Mouse (Mus musculus) 3134 (cell line): ENCODE results near the gene Psmd7.
A peak's percentile ranks its signal among the peaks of the same experiment; 100 is the strongest.
"Not testable (repeated sequence)": the region's sequence is repeated elsewhere in the genome, so short reads cannot be mapped to it uniquely, and the experiment has no call there.

Experiments used
- DNase-seq: peaks from one replicate; pipeline ENCODE4 v3.0.0-alpha.2; 2011; ENCODE audit warnings: low spot score; ENCODE audit not compliant: insufficient read length; ENCODE audit errors: extremely low read depth

Gene Psmd7

DNA sequence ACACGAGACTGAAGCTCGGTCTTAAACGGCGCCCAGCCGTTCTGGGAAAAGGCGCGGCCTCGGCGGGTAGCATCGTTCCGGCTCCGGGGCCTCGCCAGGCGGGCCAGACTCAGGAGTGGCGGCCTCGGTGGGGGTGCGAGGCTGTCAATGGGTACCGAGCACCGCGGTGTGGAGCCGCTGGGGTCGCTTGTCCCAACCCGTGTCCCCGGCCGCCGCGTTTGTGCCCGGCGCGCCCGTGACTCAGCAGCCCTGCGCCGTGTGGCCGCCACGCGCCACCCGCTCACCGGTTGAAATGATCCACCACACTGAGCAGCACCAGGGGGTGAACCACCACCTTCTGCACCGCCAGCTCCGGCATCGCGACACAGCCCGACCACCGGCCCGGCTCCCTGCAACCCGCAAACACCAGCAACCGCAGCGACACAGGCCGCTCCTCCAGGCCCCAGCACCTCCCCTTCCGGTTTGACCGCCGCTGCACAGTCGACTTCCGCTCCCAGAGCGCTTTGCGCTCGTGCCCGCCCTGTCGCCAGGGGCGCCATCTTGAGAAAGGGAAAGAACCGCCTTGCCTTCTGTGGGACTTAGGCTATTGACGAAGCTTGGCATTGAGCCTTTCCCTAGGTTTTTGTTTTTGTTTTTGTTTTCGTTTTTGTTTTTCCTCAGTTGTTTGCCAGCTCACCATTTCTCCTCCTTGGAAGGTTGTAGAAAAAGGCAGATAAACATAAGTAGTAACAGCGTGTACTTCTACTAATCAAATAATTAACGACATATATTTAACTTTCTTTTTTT, at the start of gene Psmd7:
Gene Psmd7 (minus strand): TSS at position 470 of the 786 bp plus-strand sequence.
- DNase-seq: peak; percentile 94

DNA sequence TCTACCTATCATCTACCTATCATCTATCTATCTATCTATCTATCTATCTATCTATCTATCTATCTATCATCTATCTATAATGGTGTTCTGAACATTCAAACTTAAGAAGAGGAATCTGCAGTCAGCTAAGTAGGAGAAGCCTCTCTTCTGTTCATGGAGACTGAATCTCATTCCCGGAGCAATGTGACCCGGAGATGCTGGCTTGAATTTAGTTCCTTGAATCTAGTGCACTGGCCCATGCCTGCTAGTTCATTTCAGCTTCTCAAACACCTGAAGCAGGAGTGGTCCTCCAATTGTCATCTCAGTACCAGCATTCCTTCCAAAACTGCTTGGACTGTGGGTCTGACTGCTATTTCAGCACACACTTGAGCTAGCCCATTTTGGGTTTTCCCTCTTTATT, 45.5 kb upstream of the Psmd7 start:
- no peak for DNase-seq

DNA sequence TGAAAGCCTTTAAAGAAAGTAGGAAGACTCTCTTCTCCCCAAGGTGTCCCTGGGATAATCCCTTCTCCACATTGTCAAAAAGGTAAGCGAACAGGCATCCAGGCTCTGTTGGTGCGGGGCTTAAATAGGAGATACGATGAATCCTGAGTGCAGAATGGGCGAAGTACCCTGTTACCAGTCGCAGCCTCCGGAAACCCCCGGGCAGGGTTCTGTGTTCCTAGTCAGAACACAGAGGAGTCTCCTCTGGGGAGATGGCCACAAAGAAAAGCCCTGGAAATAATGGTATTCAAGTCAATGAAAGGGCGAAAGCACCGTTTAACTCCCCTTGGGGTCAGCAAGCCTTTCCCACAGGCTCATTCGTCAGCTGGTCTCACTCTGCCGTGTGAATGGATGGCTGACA, 41.4 kb upstream of the Psmd7 start:
- no peak for DNase-seq

DNA sequence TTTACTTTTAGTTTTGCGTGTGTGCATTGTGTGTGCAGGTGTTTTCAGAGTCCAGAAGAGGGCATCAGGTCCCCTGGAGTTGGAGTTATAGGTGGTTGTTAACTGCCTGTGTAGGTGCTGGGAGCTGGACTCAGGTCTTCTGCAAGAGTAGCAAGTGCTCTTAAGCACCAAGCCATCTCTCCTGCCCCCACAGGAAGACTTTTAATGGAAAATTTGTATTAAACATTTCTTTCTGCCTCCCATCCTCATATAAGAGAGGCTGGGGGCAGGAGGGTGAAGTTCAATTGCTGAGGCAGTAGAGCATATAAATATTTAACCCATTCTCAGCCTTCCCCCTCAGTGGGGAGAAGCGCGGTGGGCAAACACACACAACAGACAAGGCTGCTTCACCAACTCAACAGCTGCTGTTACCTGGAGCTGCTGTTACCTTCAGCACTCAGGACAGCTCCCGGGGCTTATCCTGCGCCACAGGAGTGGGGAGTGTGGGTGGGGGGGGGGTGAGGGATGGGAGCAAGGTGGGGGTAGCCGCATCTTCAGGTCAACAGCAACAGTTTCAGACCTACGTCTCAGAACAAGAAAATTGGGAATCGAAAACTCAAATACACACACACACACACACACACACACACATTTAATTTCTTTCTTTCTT, 40.4 kb upstream of the Psmd7 start:
- DNase-seq: no peak

DNA sequence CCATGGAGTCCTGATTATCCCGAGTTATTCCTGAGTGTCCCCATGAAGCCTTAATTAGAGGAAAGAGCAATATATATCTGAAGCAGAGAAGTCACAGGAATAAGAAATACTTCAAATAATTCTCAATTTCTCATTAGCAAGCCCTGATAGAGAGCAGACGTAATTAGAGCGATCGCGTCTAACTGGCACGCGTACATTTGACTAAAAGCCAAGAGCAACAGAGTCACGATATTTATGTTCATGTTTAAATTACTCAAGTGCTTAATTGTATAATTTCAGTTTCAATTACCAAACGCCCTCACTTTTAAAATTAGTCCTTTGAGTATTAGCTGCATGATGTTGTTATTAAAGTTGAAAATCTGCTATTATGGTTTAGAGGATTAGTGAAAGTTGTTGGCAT, 39.6 kb upstream of the Psmd7 start:
- no peak for DNase-seq

DNA sequence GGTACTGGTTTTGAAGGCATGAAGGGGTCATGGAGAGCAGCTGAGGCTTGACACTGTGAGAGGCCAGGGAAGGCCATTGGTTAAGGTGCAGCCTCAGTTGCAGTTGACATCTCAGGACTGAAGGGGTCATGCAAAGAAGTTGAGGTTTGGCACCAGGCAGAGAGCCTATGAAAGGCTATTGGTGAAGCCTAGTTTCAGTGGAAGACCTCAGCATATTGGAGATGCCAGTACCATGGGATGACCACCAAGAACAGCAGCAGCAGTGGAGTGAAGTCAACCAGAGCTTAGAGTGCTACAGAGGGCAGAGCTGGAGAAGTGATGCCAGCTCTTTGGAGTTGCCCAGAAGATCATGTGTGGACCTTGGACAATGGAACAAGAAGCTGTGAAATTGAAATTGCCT, 36.0 kb upstream of the Psmd7 start:
- not testable (repeated sequence) for DNase-seq

DNA sequence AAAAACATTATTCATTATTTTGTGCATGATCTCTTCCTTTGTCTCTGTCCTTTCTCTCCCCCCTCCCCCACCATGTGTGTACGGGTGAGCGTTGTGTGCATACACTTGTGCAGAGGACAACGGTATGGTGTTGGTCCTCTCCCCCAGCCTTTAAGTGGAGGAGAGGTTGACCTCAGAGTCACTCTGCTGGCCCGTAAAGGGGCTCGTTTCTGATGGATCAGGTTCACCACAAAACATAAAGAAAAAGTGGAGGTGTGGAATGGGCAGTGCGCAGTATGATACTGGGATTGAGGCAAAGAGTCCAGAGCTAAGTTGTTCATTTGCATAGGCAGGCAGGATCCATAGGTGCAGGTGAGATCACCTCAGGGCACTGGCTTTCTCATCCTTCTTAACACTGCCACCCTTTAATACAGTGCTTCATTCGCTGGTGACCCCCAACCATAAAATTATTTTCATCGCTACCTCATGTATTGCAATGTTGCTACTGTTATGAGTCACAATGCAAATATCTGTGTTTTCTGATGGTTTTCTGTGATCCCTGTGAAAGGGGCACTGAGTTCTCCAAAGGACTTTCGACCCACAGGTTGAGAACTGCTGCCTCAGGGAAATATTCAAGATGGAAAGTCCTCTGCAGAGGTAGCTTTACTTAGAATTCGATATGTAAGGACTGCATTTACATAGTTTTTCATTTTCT, 33.8 kb upstream of the Psmd7 start:
- no peak for DNase-seq

DNA sequence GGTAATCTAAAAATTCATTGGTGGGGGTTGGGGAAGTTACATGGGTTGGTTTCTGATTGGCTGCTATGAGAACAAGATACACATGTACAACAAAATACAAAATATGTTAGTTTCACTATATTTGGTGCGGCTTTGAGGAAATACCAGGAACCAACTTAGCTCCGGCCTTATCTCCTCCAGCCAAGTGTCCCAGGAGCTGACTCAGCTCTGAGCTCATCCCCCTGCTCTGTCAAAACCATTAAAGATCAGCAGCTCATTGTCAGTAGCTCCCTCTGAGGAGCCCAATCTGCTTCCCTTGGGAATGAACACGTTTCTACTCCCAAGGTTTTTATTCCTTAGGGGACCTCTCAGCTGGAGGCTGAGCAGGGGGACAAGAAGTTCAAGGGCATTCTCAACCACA, 32.9 kb upstream of the Psmd7 start:
- no peak for DNase-seq

DNA sequence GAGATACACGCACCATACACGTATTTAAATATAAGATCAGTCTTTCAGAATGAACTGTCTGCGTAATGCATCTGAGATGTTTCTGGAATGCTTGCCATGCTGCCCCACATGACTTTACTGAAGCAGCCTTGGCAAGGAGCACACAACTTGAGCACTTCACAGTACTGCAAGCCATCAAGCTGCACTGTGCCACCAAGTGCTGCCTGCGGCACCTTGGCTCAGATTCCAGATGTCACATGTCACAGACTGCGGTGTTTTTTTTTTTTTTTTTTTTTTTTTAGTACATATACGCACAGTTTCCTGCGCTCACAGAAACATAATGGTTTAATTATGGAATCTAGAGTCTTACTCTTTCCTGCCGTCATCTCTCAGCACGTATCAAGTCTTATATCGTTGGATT, 30.2 kb upstream of the Psmd7 start:
- no peak for DNase-seq

DNA sequence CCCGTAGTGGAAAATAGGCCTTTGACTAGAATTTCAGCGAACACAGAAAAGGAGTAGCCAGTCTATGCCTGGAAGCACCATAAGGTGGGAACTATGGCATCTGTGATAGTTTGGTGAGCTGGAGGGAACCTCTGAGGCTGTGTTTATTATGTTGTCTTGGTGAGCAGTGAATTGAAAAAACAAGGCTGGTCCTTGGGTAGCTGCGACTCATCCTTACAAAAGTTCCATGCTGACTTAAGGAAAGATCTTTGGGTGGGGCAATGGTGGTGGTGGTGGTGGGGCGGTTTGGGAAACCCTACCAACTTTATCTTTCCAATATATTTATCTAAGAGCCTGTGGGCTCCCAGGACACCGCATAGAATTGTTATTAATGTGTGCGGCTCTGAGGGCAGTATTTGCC, 25.1 kb upstream of the Psmd7 start:
- DNase-seq: no peak

DNA sequence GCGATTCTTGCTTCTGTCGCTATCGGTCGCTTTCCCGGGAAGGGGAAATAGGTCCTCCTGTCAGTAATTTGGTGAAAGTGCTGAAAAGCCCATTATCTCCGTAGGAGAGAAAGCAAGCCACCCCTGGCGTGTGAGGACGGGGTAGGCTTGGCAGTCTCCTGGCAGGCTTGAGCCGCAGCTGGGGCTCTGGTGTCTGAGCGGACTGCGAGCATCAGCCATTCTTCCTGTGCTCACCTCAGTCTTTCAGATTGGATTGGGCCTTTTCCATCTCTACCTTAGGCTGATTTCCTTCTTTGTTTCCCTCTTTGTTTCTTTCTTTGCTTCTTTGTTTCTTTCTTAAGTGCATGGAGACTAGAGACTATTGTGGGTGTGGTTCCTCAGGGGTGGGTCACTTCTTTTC, 22.6 kb upstream of the Psmd7 start:
- DNase-seq: no peak

DNA sequence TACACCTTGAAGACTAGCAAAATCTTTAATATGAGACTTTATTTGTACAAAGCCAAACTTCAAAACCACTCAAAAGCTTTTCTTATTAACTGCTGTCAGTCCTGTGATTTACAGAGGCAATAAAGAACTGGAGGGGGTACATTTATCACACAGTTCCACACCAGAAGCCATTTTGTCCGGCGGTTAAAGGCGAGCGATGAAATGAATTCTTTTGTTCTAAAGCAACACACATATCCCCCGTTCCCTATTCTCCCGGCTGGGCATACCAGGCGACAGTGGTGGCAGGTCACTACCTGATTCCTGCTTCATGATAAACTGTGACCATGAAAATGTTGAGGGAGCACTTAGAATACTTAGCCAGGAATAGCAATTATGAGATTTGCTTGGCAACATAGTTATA, 20.5 kb upstream of the Psmd7 start:
- no peak for DNase-seq

DNA sequence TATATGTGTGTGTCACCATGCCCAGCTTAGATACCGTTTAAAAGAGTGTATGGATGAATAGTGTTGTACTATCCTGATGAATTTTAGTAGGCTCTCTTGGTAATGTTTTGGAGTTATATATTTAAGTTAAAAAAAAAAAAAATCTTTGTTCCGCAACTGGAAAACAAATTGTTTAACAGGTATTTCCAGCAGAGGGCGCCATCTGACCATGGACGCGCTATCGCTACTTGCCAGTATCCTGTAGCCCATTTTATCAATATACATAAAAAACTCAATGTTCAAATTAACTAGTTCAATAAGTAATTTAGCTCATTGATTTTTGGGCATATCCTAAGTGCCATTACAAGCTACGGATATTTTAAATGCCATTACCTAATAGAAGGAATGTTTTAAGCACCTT, 14.8 kb upstream of the Psmd7 start:
- no peak for DNase-seq

DNA sequence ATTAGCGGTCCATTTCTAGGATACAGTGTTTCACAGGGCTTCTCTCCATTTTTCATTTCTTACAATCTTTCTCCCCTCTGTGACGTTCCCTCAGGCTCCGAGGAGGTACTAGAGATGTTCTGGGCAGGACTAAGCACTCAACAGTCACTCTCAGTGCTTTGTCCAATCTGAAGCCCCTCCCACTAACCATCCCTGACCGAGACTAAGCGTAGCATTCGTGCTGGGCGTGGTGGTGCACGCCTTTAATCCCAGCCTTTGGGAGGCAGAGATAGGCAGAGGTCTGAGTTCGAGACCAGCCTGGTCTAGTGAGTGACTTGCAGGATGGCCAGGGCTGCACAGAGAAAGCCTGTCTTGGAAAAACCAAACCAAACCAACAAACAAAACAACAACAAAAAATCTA, 11.4 kb upstream of the Psmd7 start:
- no peak for DNase-seq

DNA sequence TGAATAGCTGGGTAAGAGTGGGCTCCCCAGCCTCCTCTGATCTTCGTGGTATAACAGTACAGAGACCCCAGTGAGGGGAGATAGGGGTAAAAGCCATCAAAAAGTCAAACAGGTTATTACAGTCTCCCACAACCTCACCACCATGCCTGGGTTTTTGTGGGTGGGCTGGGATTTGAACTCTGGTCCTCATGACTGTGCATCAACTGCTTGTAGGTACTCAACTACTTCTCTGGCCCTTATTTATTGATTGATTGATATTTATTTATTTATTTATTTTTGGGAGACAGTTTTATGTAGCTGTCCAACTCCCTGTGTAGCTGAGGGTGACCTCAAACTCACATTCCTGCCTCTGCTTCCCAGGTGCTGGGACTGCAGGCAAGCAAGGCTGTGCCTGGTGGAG, 9.5 kb upstream of the Psmd7 start:
- no peak for DNase-seq

DNA sequence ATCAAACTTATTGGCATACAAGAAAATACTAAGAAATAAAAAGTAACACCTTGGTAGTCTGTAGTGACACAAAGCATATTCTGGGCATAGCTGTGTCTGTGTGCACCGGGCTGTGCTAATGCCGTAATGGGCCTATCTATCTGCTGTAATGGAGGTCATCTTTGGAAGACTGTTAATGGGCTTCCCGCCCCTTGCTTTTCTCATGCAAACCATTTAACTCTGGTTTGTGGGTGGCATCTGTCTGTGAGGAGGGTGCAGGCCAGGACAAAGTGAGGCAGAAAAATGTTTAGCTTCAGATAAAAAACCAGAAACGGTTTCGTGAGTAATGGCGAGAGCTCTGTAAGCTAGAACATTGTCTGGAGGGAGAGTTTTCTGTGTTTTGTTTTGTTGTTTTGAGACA, 6.6 kb upstream of the Psmd7 start:
- no peak for DNase-seq

DNA sequence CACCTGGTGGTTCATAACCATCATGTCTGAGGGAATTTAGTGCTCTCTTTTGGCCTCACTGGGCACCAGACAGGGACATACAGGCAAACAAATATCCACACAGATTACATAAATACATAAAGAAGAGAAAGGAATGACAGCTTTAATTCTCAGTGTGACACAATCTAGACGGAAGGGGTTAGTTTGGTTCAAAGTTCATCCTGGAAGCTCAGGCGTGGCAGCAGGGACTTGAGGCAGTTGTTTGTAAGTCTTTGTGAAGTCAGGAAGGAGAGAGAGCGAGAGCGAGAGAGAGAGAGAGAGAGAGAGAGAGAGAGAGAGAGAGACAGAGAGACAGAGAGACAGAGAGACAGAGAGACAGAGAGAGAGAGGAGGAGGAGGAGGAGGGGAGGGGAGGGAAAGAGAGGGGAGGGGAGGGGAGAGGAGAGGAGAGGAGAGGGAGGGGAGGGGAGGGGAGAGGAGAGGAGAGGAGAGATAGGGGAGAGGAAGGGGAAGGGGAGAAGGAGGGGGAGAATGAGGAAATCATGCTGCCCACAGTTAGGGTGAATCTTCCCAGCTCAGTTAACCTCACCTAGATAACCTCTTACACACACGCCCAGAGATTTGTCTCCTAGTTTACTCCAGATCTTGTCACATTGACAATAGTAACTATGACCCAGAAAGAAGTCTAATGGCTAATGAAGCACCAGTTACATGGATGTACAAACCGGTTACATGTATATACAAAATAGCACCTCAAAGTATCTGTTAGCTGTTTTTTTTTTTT, 5.9 kb upstream of the Psmd7 start:
- DNase-seq: no peak

DNA sequence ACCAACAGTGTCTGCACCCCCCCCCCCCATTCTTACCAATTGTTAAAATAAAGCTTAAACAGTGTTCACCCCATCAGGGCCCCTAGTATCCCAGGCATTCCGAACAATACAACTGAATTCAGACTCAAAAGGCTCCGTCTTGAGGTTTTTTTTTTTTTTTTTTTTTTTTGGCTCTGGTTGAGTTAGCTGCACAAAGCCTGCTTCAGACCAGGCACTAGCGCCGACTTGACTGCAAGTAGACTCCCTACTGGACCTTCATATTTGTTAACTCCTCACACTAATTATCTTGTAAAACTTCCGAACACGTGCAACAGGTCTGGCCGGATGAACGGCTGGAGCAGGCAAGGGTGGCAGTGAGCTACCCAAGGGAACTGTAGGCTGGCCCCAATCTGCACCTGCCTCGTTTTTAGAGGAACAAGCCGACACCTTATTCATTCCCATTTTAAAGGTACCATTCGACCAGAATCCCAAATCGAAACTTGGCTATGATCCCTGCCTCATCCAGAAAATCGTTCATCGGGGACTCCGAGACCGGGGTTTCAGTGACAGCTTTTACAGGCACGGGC, 752 bp downstream of the Psmd7 start:
- DNase-seq: no peak

DNA sequence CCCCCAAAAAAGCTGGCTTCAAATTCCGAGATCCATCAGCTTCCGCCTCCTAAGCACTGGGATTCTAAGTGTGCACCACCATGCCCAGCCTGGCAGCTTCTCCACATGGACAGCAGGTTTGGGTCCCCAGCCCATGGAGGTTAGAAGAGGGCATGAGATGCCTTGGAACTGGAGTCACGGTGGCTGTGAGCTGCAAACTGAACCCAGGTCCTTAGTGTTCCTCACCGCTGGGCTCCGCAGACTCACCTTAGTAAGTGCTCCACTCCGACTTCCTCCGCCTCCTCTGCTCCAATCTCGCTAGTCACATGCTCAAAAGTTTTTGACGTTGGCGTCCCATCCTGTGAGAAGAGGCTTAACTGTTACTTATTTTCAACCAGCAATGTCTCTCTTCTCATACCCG, 6.1 kb downstream of the Psmd7 start:
- DNase-seq: no peak

DNA sequence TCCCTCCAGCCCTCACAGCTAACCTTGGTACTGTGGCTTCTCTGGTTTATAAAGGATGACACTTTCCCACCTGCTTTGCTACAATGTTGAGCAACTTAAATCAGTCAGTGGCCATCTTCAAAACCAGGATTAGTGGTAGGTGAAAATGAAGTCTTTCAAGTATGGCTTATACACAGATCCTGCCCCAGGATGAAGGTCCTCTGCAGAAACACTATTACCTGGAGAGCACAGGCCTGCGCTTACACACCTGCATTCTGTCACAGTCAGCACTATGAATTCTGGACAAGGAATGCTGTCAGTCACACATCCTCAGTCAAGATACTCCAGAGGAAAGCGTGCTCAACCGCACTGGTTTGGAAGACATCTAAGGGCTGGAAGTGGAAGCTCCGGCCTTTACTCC, 6.7 kb downstream of the Psmd7 start:
- DNase-seq: no peak

DNA sequence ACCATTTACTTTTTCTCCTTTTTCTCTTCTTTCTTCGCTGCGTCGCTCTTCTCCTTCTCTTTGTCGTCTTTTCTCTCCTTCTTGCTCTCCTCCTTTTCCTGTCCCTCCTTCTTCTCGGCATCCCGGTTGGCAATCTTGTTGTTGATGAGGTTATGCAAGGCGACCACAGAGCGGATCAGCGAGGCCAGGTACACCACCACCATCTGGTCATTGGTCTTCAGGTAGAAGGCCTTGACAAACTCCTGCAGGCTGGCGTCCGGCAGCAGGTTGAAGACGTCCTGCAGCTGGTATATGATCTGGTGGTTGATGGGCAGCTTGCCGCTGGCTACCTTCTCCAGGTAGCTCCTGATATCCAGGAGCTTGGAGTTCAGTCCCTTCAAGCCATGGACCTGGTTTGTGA, 7.4 kb downstream of the Psmd7 start:
- no peak for DNase-seq
